Mouse (Mus musculus): Measurements from ENCODE around the gene Rbm20.

The Rbm20 gene

GRCm38 (mm10) chr19:53880460-53880859 is 203.4 kb downstream of the Rbm20 start:
- DNase-seq (ENCODE audit: low spot score in 2 of 2) = no peak

- no peak for DNase-seq (ENCODE audit: low spot score in 2 of 2)
Measured at GRCm38 (mm10) chr19:53881786-53882185, 204.7 kb downstream of the Rbm20 start.

- DNase-seq (ENCODE audit: low spot score in 2 of 2) = no peak
Measured at GRCm38 (mm10) chr19:53885450-53885849, 208.3 kb downstream of the Rbm20 start.

GRCm38 (mm10) chr19:53886576-53887370 is 209.7 kb downstream of the Rbm20 start:
- DNase-seq (ENCODE audit: low spot score in 2 of 2) = no peak

GRCm38 (mm10) chr19:53887822-53888221 is 210.7 kb downstream of the Rbm20 start:
- no peak for DNase-seq (ENCODE audit: low spot score in 2 of 2)

- no peak for DNase-seq (ENCODE audit: low spot score in 2 of 2)
Measured at GRCm38 (mm10) chr19:53888331-53888730, 211.2 kb downstream of the Rbm20 start.

- DNase-seq (ENCODE audit: low spot score in 2 of 2) = no peak
Measured at GRCm38 (mm10) chr19:53889555-53889954, 212.4 kb downstream of the Rbm20 start.

- no peak for DNase-seq (ENCODE audit: low spot score in 2 of 2)
Measured at GRCm38 (mm10) chr19:53890274-53890673, 213.2 kb downstream of the Rbm20 start.

GRCm38 (mm10) chr19:53890781-53891251 is 213.7 kb downstream of the Rbm20 start:
- no peak for DNase-seq (ENCODE audit: low spot score in 2 of 2)

- no peak for DNase-seq (ENCODE audit: low spot score in 2 of 2)
Measured at GRCm38 (mm10) chr19:53891569-53891968, 214.5 kb downstream of the Rbm20 start.

GRCm38 (mm10) chr19:53892061-53892460 is 215.0 kb downstream of the Rbm20 start, which contains the start of gene Pdcd4:
Gene Pdcd4 (plus strand): TSS chr19:53892231.
- DNase-seq (ENCODE audit: low spot score in 2 of 2) = no peak

- DNase-seq (ENCODE audit: low spot score in 2 of 2) = no peak
Measured at GRCm38 (mm10) chr19:53892838-53893359, 215.8 kb downstream of the Rbm20 start.

GRCm38 (mm10) chr19:53893711-53894171 is 216.6 kb downstream of the Rbm20 start:
- DNase-seq (ENCODE audit: low spot score in 2 of 2) = no peak

- no peak for DNase-seq (ENCODE audit: low spot score in 2 of 2)
Measured at GRCm38 (mm10) chr19:53894538-53895121, 217.5 kb downstream of the Rbm20 start.

GRCm38 (mm10) chr19:53898046-53898445 is 220.9 kb downstream of the Rbm20 start:
- no peak for DNase-seq (ENCODE audit: low spot score in 2 of 2)

GRCm38 (mm10) chr19:53898498-53898897 is 221.4 kb downstream of the Rbm20 start:
- DNase-seq (ENCODE audit: low spot score in 2 of 2) = no peak

GRCm38 (mm10) chr19:53898970-53899900 is 222.1 kb downstream of the Rbm20 start:
- DNase-seq (ENCODE audit: low spot score in 2 of 2) = no peak

GRCm38 (mm10) chr19:53899941-53900610 is 223.0 kb downstream of the Rbm20 start:
- DNase-seq (ENCODE audit: low spot score in 2 of 2) = no peak

GRCm38 (mm10) chr19:53901931-53902738 is 225.0 kb downstream of the Rbm20 start:
- no peak for DNase-seq (ENCODE audit: low spot score in 2 of 2)
